Mouse (Mus musculus) stomach, embryonic 16.5 days (tissue): ENCODE results near the gene Nrk. TPM values are rescaled to one million over a fixed set of nuclear protein-coding genes. Genes with fewer than 3 reads are reported as not detected.

ENCODE experiments used
- ATAC-seq: fragments of 200-750 bp; cut with Nextera tagmentation; 2 replicates; pipeline ENCODE4 v1.8.0; 2017; ENCODE audit warnings: moderate number of reproducible peaks, moderate TSS enrichment; ENCODE audit not compliant: insufficient read depth, low FRiP score
- H3K27ac ChIP-seq: fragments of 300-500 bp; sonication (generic); 2 replicates; pipeline ENCODE4 v1.5.1; 2014; ENCODE audit warnings: low read length
- H3K27me3 ChIP-seq: fragments of 300-500 bp; sonication (generic); 2 replicates; pipeline ENCODE4 v1.6.1; 2014; ENCODE audit warnings: low read length, control low read depth, mixed read lengths; ENCODE audit not compliant: control insufficient read depth, insufficient read depth
- H3K36me3 ChIP-seq: fragments of 300-500 bp; sonication (generic); 2 replicates; pipeline ENCODE4 v1.6.1; 2014; ENCODE audit warnings: low read length; ENCODE audit not compliant: control insufficient read depth, insufficient read depth
- H3K4me1 ChIP-seq: fragments of 300-500 bp; sonication (generic); 2 replicates; pipeline ENCODE4 v1.6.1; 2014; ENCODE audit warnings: low read length, control low read depth, mixed read lengths; ENCODE audit not compliant: control insufficient read depth, insufficient read depth
- H3K4me2 ChIP-seq: fragments of 300-500 bp; sonication (generic); 2 replicates; pipeline ENCODE4 v1.6.1; 2014; ENCODE audit warnings: low read depth, low read length, mixed read lengths
- H3K4me3 ChIP-seq: fragments of 300-500 bp; sonication (generic); replicated peaks from 2 replicates; pipeline ENCODE4 v1.5.1; 2014; ENCODE audit warnings: mild to moderate bottlenecking, low read length
- H3K9ac ChIP-seq: fragments of 300-500 bp; sonication (generic); 2 replicates; pipeline ENCODE4 v1.6.1; 2014; ENCODE audit warnings: low read length
- H3K9me3 ChIP-seq: fragments of 300-500 bp; sonication (generic); replicated peaks from 2 replicates; pipeline ENCODE4 v1.6.1; 2016; ENCODE audit warnings: low read length, control low read depth; ENCODE audit not compliant: control insufficient read depth
- WGBS: fragments of 180-500 bp; shearing (Covaris S2); extraction: QIAGEN DNeasy Blood & Tissue Kit; methylation state at CpG from one replicate; pipeline ENCODE4 v1.1.7; 2014; 5-methylcytosine and 5-hydroxymethylcytosine counted together
- polyA plus RNA-seq: library from polyadenylated mRNA; unstranded; fragments of >200 nt; fragmentation: Nextera tagmentation; extraction: Ambion mirVana; gene quantifications from 2 replicates; pipeline ENCODE4 v1.2.1, GENCODE M21; 2015

Gene Nrk
- 33.7 and 42.9 TPM in 2 replicates for polyA plus RNA-seq

- H3K4me2 ChIP-seq, result peak within 1 kb of the TSS; percentile 60
- ATAC-seq, result peak; percentile 94
- H3K9ac ChIP-seq, result peak within 1 kb of the TSS; percentile 66
- 18% methylated on average over 43 of the region's 55 CpGs for WGBS
- no peaks in the 10 kb centered on the region for H3K27me3 ChIP-seq
- H3K4me1 ChIP-seq, result no peaks in the 10 kb centered on the region
- no peaks in the 10 kb centered on the region for H3K36me3 ChIP-seq
- H3K9me3 ChIP-seq, result no peaks in the 10 kb centered on the region
- peak within 1 kb of the TSS; percentile 53 for H3K4me3 ChIP-seq
- H3K27ac ChIP-seq, result peak within 1 kb of the TSS; percentile 57
Measured at GRCm38 (mm10) chrX:138914041-138914776, at the start of gene Nrk. Gene Nrk (plus strand): TSS chrX:138914430.

GRCm38 (mm10) chrX:138913366-138913765, 864 bp upstream of the Nrk start:
- 7% methylated on average over 8 of the region's 8 CpGs for WGBS
- peak overlapping the region; percentile 32 for H3K9ac ChIP-seq
- H3K27ac ChIP-seq, result no peak overlapping the region
- H3K4me2 ChIP-seq, result peak overlapping the region; percentile 60
- H3K9me3 ChIP-seq, result no peaks in the 10 kb centered on the region
- H3K4me1 ChIP-seq, result no peaks in the 10 kb centered on the region
- no peaks in the 10 kb centered on the region for H3K27me3 ChIP-seq
- no peaks in the 10 kb centered on the region for H3K36me3 ChIP-seq
- peak overlapping the region; percentile 53 for H3K4me3 ChIP-seq
- ATAC-seq, result no peak

- peak overlapping the region; percentile 57 for H3K27ac ChIP-seq
- no peaks in the 10 kb centered on the region for H3K27me3 ChIP-seq
- peak overlapping the region; percentile 60 for H3K4me2 ChIP-seq
- 19% methylated on average over 12 of the region's 12 CpGs for WGBS
- ATAC-seq, result no peak; the same call in 1 of the 2 replicates
- no peaks in the 10 kb centered on the region for H3K36me3 ChIP-seq
- H3K4me3 ChIP-seq, result peak overlapping the region; percentile 53
- H3K9ac ChIP-seq, result peak overlapping the region; percentile 66
- no peaks in the 10 kb centered on the region for H3K9me3 ChIP-seq
- no peaks in the 10 kb centered on the region for H3K4me1 ChIP-seq
Measured at GRCm38 (mm10) chrX:138914777-138915114, 516 bp downstream of the Nrk start.

GRCm38 (mm10) chrX:138919030-138919429, 4.8 kb downstream of the Nrk start:
- H3K36me3 ChIP-seq, result no peaks in the 10 kb centered on the region
- ATAC-seq, result no peak

GRCm38 (mm10) chrX:138943905-138944304, 29.7 kb downstream of the Nrk start:
- H3K36me3 ChIP-seq, result no peaks in the 10 kb centered on the region
- H3K27me3 ChIP-seq, result no peaks in the 10 kb centered on the region
- no peak overlapping the region for H3K4me2 ChIP-seq
- no peak overlapping the region for H3K27ac ChIP-seq
- H3K9me3 ChIP-seq, result no peaks in the 10 kb centered on the region
- ATAC-seq, result no peak
- WGBS, result 64% methylated on average over 6 of the region's 6 CpGs
- no peak overlapping the region for H3K4me3 ChIP-seq
- H3K9ac ChIP-seq, result no peak overlapping the region
- no peaks in the 10 kb centered on the region for H3K4me1 ChIP-seq

More at GRCm38 (mm10) chrX:138919030-138919429, 4.8 kb downstream of the Nrk start:
- Histone ChIP-seq H3K4me3 (no peak overlapping the region), H3K27ac (no peak overlapping the region), H3K9ac (no peak overlapping the region), H3K4me1 (no peaks in the 10 kb centered on the region), H3K4me2 (no peak overlapping the region), H3K27me3 (no peaks in the 10 kb centered on the region), H3K9me3 (no peaks in the 10 kb centered on the region)
- WGBS, result 62% methylated on average over 7 of the region's 7 CpGs

- ATAC-seq, result no peak
- Histone ChIP-seq H3K4me1 (no peaks in the 10 kb centered on the region), H3K4me3 (no peak overlapping the region), H3K27ac (no peak overlapping the region), H3K36me3 (no peaks in the 10 kb centered on the region), H3K4me2 (no peak overlapping the region), H3K9ac (no peak overlapping the region), H3K27me3 (no peaks in the 10 kb centered on the region), H3K9me3 (no peaks in the 10 kb centered on the region)
- 39% methylated on average over 3 of the region's 3 CpGs for WGBS
Measured at GRCm38 (mm10) chrX:138960713-138961112, 46.5 kb downstream of the Nrk start.

- Histone ChIP-seq H3K36me3 (no peaks in the 10 kb centered on the region), H3K9me3 (no peaks in the 10 kb centered on the region), H3K9ac (no peak overlapping the region), H3K4me3 (no peak overlapping the region), H3K4me2 (no peak overlapping the region), H3K4me1 (no peaks in the 10 kb centered on the region), H3K27ac (no peak overlapping the region), H3K27me3 (no peaks in the 10 kb centered on the region)
- WGBS, result 43% methylated on average over 3 of the region's 3 CpGs
- no peak for ATAC-seq
Measured at GRCm38 (mm10) chrX:138978501-138978900, 64.3 kb downstream of the Nrk start.

- Histone ChIP-seq H3K4me1 (no peaks in the 10 kb centered on the region), H3K27ac (no peak overlapping the region), H3K9ac (no peak overlapping the region), H3K9me3 (no peaks in the 10 kb centered on the region), H3K4me3 (no peak overlapping the region), H3K27me3 (no peaks in the 10 kb centered on the region; the same call in 1 of the 2 replicates), H3K36me3 (no peaks in the 10 kb centered on the region), H3K4me2 (no peak overlapping the region)
- no peak for ATAC-seq
- 66% methylated on average over 2 of the region's 2 CpGs for WGBS
Measured at GRCm38 (mm10) chrX:138979249-138979648, 65.0 kb downstream of the Nrk start.

GRCm38 (mm10) chrX:139014524-139014923, 100.3 kb downstream of the Nrk start:
- no peak for ATAC-seq
- H3K4me2 ChIP-seq, result no peak overlapping the region
- H3K36me3 ChIP-seq, result no peaks in the 10 kb centered on the region
- no peaks in the 10 kb centered on the region for H3K9me3 ChIP-seq
- no peak overlapping the region for H3K27ac ChIP-seq
- H3K4me3 ChIP-seq, result no peak overlapping the region
- H3K4me1 ChIP-seq, result no peaks in the 10 kb centered on the region
- no peak overlapping the region for H3K9ac ChIP-seq
- H3K27me3 ChIP-seq, result no peaks in the 10 kb centered on the region
- 78% methylated on average over 3 of the region's 3 CpGs for WGBS
